Mouse (Mus musculus): Measurements from ENCODE around the gene Mob3a. TPM values are rescaled to one million over a fixed set of nuclear protein-coding genes. Genes with fewer than 3 reads are reported as not detected.

Gene Mob3a
- total and polyA plus RNA-seq, 2 experiments from 2014 or later, result 44.9 to 75.1 TPM

DNA sequence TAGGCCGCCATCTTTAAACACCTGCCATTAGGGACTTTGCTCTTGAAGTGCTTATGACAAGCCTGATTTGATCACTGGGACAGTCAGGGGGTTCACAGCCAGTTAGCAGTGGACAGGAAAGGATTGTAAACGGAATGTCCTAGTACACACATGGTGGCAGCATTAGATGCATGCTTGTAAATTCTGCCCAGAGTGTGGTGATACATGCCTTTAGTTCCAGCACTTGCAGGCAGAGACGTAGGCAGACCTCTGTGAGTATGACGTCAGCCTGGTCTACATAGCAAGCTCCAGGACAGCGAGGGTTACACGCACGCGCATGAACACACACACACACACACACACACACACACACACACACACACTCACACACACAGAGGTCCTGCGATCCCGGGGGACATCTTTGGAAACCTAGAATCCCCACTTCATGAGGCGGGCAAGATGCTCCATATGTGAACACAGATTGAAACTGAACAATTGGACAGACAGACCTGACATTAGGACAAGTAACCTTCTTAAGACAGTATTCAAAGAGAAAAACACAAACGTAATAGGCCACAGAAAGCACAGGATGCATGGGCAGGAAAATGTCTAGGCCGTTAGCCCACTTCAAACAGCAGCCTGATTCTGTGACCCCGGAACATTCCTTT lies 43.5 kb downstream of the Mob3a start:
- H3K4me3 ChIP-seq (ENCODE audit: low read depth, low read length), result no peak overlapping the region
- no peaks in the 10 kb centered on the region for H3K27me3 ChIP-seq (ENCODE audit: insufficient read depth, low read length)
- no peak overlapping the region for H3K9ac ChIP-seq (replicated peaks; ENCODE audit: low read length, poor library complexity, severe bottlenecking)
- H3K4me1 ChIP-seq (ENCODE audit: insufficient read depth, low read length), result peaks cover 14% of the 10 kb centered on the region
- 84% methylated on average over 14 of the region's 14 CpGs for WGBS
- TF ChIP-seq CTCF (IDR thresholded peaks at IDR 0.05), result no peak
- no peaks in the 10 kb centered on the region for H3K9me3 ChIP-seq (ENCODE audit: low read length)
- H3K27ac ChIP-seq (ENCODE audit: low read depth, low read length), result no peak overlapping the region
- ATAC-seq (ENCODE audit: low FRiP score) (no peak), DNase-seq (ENCODE audit: low spot score) (no peak)
- no peaks in the 10 kb centered on the region for H3K36me3 ChIP-seq (ENCODE audit: insufficient read depth, low read length)
- no peak overlapping the region for H3K4me2 ChIP-seq (ENCODE audit: low read depth, low read length, poor library complexity, severe bottlenecking)

DNA sequence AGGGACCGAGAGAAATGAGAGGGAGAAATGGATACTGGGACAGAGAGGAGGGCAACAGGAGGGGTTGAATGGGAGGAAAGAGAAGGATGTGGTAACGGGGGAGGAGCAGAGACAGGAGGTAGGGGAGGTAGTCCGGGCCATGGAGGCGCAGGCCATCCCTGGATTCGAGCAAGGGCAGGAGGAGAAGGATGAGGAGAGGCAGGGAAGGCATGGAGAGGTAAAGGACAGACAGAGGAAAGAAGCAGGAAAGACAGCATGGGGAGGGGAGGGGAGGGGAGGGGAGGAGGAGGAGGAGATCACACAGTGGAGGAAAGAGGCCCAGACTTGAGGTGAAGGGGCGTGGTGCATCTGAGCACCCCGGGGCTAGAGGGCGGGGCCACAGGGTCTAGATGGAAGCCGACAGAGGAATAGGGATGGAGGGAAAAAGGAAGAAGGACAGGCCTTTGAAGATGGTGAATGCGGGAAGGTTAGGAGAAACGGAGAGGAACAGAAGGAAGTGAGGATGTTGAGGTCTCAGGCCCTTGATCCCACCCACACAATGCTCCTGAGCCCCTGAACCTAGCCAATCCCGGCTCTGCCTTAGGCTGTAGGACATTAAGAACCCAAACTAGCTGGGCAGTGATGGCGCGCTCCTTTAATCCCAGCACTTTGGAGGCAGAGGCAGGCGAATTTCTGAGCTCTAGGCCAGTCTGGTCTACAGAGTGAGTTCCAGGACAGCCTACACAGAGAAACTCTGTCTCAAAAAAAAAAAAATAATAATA lies 44.7 kb downstream of the Mob3a start, which contains the start of gene Btbd2:
TSS of gene Btbd2 (minus strand) at position 209 of the 761 bp plus-strand sequence.
- Histone ChIP-seq H3K4me3 (ENCODE audit: low read depth, low read length) (peak within 1 kb of the TSS; percentile 82), H3K4me2 (ENCODE audit: low read depth, low read length, poor library complexity, severe bottlenecking) (peak within 1 kb of the TSS; percentile 93), H3K4me1 (ENCODE audit: insufficient read depth, low read length) (peaks cover 14% of the 10 kb centered on the region), H3K36me3 (ENCODE audit: insufficient read depth, low read length) (no peaks in the 10 kb centered on the region), H3K9ac (replicated peaks; ENCODE audit: low read length, poor library complexity, severe bottlenecking) (peak within 1 kb of the TSS; percentile 93), H3K27me3 (ENCODE audit: insufficient read depth, low read length) (no peaks in the 10 kb centered on the region), H3K9me3 (ENCODE audit: low read length) (no peaks in the 10 kb centered on the region), H3K27ac (ENCODE audit: low read depth, low read length) (peak within 1 kb of the TSS; percentile 91)
- ATAC-seq (ENCODE audit: low FRiP score), result peak; percentile 36
- no peak for DNase-seq (ENCODE audit: low spot score)
- no peak for TF ChIP-seq CTCF (IDR thresholded peaks at IDR 0.05)
- 25% methylated on average over 15 of the region's 15 CpGs for WGBS

DNA sequence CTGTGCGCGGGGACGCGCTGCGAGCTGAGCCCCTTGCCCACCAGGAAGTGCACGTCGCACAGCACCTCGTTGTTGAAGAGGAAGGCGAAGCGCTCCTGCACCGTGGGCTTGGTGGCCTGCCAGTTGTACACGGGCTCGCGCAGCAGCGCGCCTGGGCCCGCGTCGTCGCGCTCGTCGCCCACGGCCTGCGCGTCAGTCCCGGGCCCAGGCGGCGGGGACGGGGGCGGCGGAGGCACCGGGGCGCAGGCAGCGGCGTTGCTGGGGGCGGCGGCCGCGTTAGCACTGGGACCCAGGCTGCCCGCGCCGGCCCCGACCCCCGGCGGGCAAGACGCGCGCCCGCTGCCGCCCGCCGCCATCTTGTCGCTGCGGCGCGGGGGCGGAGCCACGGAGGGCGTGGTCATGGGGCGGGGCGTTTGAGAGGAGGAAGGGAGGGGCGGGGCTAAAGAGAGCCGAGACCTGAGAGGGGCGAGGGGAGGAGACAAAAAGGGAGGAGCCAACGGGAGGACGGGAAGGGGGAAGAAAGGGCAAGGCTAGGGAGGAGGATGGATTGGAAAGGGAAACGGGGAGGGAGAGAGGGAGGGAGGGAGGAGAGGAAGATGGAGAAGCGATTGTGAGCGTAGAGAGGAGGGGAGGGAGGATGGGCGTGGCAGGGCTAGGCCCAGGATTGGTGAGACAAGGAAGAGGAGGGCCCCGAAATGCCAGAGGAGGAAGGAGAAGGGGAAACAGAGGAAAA lies 45.5 kb downstream of the Mob3a start:
- Histone ChIP-seq H3K9me3 (ENCODE audit: low read length) (no peaks in the 10 kb centered on the region), H3K4me1 (ENCODE audit: insufficient read depth, low read length) (peaks cover 14% of the 10 kb centered on the region), H3K4me2 (ENCODE audit: low read depth, low read length, poor library complexity, severe bottlenecking) (peak overlapping the region; percentile 93), H3K27ac (ENCODE audit: low read depth, low read length) (peak overlapping the region; percentile 91), H3K9ac (replicated peaks; ENCODE audit: low read length, poor library complexity, severe bottlenecking) (peak overlapping the region; percentile 93), H3K27me3 (ENCODE audit: insufficient read depth, low read length) (no peaks in the 10 kb centered on the region), H3K36me3 (ENCODE audit: insufficient read depth, low read length) (no peaks in the 10 kb centered on the region), H3K4me3 (ENCODE audit: low read depth, low read length) (peak overlapping the region; percentile 82)
- peak; percentile 82 for ATAC-seq (ENCODE audit: low FRiP score)
- 2% methylated on average over 70 of the region's 72 CpGs for WGBS
- peak; percentile 98 for DNase-seq (ENCODE audit: low spot score)
- no peak for TF ChIP-seq CTCF (IDR thresholded peaks at IDR 0.05)

- peak overlapping the region; percentile 91 for H3K27ac ChIP-seq (ENCODE audit: low read depth, low read length)
- no peaks in the 10 kb centered on the region for H3K9me3 ChIP-seq (ENCODE audit: low read length)
- peak overlapping the region; percentile 82 for H3K4me3 ChIP-seq (ENCODE audit: low read depth, low read length)
- 6% methylated on average over 12 of the region's 12 CpGs for WGBS
- H3K36me3 ChIP-seq (ENCODE audit: insufficient read depth, low read length), result no peaks in the 10 kb centered on the region
- peak overlapping the region; percentile 93 for H3K4me2 ChIP-seq (ENCODE audit: low read depth, low read length, poor library complexity, severe bottlenecking)
- peaks cover 14% of the 10 kb centered on the region for H3K4me1 ChIP-seq (ENCODE audit: insufficient read depth, low read length)
- ATAC-seq (ENCODE audit: low FRiP score) (peak; percentile 29), DNase-seq (ENCODE audit: low spot score) (no peak)
- TF ChIP-seq CTCF (IDR thresholded peaks at IDR 0.05), result no peak
- H3K27me3 ChIP-seq (ENCODE audit: insufficient read depth, low read length), result no peaks in the 10 kb centered on the region
- H3K9ac ChIP-seq (replicated peaks; ENCODE audit: low read length, poor library complexity, severe bottlenecking), result peak overlapping the region; percentile 93
These were observed 46.2 kb downstream of the Mob3a start for GRCm38 (mm10) chr10:80655406-80656129.

- Histone ChIP-seq H3K27ac (ENCODE audit: low read depth, low read length) (no peak overlapping the region), H3K27me3 (ENCODE audit: insufficient read depth, low read length) (no peaks in the 10 kb centered on the region), H3K9me3 (ENCODE audit: low read length) (no peaks in the 10 kb centered on the region), H3K36me3 (ENCODE audit: insufficient read depth, low read length) (no peaks in the 10 kb centered on the region), H3K9ac (replicated peaks; ENCODE audit: low read length, poor library complexity, severe bottlenecking) (no peak overlapping the region), H3K4me2 (ENCODE audit: low read depth, low read length, poor library complexity, severe bottlenecking) (peak overlapping the region; percentile 93), H3K4me1 (ENCODE audit: insufficient read depth, low read length) (peaks cover 14% of the 10 kb centered on the region), H3K4me3 (ENCODE audit: low read depth, low read length) (peak overlapping the region; percentile 82; the same call in 1 of the 2 replicates)
- no peak for ATAC-seq (ENCODE audit: low FRiP score)
- DNase-seq (ENCODE audit: low spot score), result no peak
- TF ChIP-seq CTCF (IDR thresholded peaks at IDR 0.05), result no peak
- 80% methylated on average over 6 of the region's 6 CpGs for WGBS
These were observed 46.9 kb downstream of the Mob3a start for GRCm38 (mm10) chr10:80654866-80655265.
